Mouse (Mus musculus) myocyte (in vitro differentiated cells): ENCODE results near the gene Cgnl1.

Source experiments
- CEBPB ChIP-seq: IDR thresholded peaks from 2 replicates; pipeline ENCODE4 v1.6.1; 2011; ENCODE audit warnings: mild to moderate bottlenecking, moderate library complexity; ENCODE audit not compliant: poor library complexity, insufficient read depth, severe bottlenecking
- E2F4 ChIP-seq: IDR thresholded peaks from one replicate; pipeline ENCODE4 v1.6.1; 2011; ENCODE audit warnings: mild to moderate bottlenecking, control low read depth, moderate library complexity; ENCODE audit not compliant: insufficient read depth
- MAX ChIP-seq: IDR thresholded peaks from one replicate; pipeline ENCODE4 v1.6.1; 2011; ENCODE audit warnings: low read depth, mild to moderate bottlenecking, control low read depth
- MYOD1 ChIP-seq, 3 experiments: IDR thresholded peaks; one replicate each; pipeline ENCODE4 v1.6.1; 2011; ENCODE audit warnings: control low read depth in 2 of 3, low read depth in 2 of 3, mild to moderate bottlenecking in 2 of 3, moderate library complexity in 1 of 3; ENCODE audit not compliant: insufficient read length in 2 of 3, control insufficient read depth in 1 of 3
- MYOG ChIP-seq, 3 experiments: IDR thresholded peaks; one replicate each; pipeline ENCODE4 v1.6.1; 2011; ENCODE audit warnings: control low read depth in 2 of 3, low read depth in 2 of 3, mild to moderate bottlenecking in 2 of 3; ENCODE audit not compliant: insufficient read length in 2 of 3, control insufficient read depth in 1 of 3, insufficient read depth in 1 of 3
- POLR2A ChIP-seq: IDR thresholded peaks from one replicate; pipeline ENCODE4 v1.6.1; 2011; ENCODE audit warnings: low read depth, mild to moderate bottlenecking, control low read depth, moderate library complexity; ENCODE audit not compliant: insufficient read length
- POLR2AphosphoS2 ChIP-seq: IDR thresholded peaks from one replicate; pipeline ENCODE4 v1.6.1; 2011; ENCODE audit warnings: low read depth, control low read depth; ENCODE audit not compliant: insufficient read length
- REST ChIP-seq: IDR thresholded peaks from one replicate; pipeline ENCODE4 v1.6.1; 2011; ENCODE audit warnings: mild to moderate bottlenecking, control low read depth, moderate library complexity; ENCODE audit not compliant: insufficient read depth, insufficient read length
- TCF12 ChIP-seq: IDR thresholded peaks from one replicate; pipeline ENCODE4 v1.6.1; 2011; ENCODE audit warnings: mild to moderate bottlenecking, control low read depth; ENCODE audit not compliant: poor library complexity, insufficient read depth, severe bottlenecking
- USF1 ChIP-seq: IDR thresholded peaks from one replicate; pipeline ENCODE4 v1.6.1; 2011; ENCODE audit warnings: low read depth, mild to moderate bottlenecking, control low read depth, moderate library complexity

- TF ChIP-seq POLR2A (no peak), MYOD1 (IDR thresholded peaks at IDR 0.05; ENCODE audit: control insufficient read depth in 1 of 3, insufficient read length in 2 of 3, low read depth in 2 of 3) (no peak), MYOG (IDR thresholded peaks at IDR 0.05; ENCODE audit: control insufficient read depth in 1 of 3, insufficient read depth in 1 of 3, insufficient read length in 2 of 3, low read depth in 2 of 3) (no peak), MAX (no peak), CEBPB (no peak), TCF12 (no peak), USF1 (no peak), E2F4 (no peak), POLR2AphosphoS2 (no peak), REST (no peak)
Observed at GRCm38 (mm10) chr9:71674476-71674875, 96.9 kb downstream of the Cgnl1 start.
